In the genomic region with DNA sequence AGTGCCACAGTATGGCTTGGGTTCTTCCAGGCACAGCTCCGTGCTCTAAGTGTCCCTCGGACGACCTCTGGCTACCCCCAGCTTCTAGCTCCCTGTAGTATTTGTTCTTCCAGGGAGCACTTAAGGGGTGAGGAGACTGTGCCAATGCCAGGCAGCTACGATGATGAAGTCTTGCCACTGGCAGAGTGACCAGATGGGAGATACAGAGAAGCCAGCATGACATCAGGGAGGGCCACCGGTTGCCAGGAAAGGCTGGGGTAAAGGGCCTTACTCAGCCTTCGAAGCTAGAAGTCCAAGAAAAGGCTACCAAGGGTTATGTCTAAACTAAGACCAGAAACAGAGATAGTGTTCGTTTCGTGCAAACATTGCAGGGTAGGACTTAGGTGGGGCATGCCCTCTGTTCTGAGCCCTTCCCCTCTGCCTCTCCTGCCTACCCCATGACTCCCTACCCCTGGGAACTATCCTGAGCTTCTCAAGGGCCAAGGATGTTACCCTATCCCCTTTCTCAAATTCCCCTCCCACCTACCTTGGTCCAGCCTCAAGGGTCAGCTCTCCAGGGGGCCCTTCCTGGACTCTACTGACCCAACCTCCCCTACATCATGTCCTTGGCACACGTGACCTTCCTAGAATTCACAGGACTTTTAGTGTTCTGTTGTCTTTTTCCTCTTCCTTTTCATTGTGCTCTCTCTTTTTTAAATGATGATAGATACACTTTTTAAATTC, we compare ENCODE assay signal across 26 mouse cellular contexts. TPM values are rescaled to one million over a fixed set of nuclear protein-coding genes. Genes with fewer than 3 reads are reported as not detected.
DNase-seq lines count a peak whose midpoint lies in the region; ATAC-seq and TF ChIP-seq lines count a peak whose summit lies in the region.
"Had no signal": no experiment of that assay in that cellular context is flagged by ENCODE, and none has a peak within 500 bp of the region (broad histone marks: within the 10 kb centered on the region; RNA-seq: fewer than 3 reads in every experiment).

No protein-coding gene starts in this region.

- no peaks in the 10 kb centered on the region for H3K9me3 ChIP-seq in hindbrain, postnatal 0 days (ENCODE audit: low read length)
- no peaks in the 10 kb centered on the region for H3K9me3 ChIP-seq in hindbrain, embryonic 12.5 days (replicated peaks)
- no peaks in the 10 kb centered on the region for H3K9me3 ChIP-seq in intestine, embryonic 16.5 days (ENCODE audit: control insufficient read depth, low read length)
- H3K9me3 ChIP-seq: embryonic facial prominence, embryonic 13.5 days; forebrain, embryonic 15.5 days; heart, embryonic 15.5 days; limb, embryonic 12.5 days; liver, embryonic 13.5 days had no signal

- no peaks in the 10 kb centered on the region for H3K36me3 ChIP-seq in hindbrain, postnatal 0 days (ENCODE audit: insufficient read depth, low read length)
- no peaks in the 10 kb centered on the region for H3K36me3 ChIP-seq in hindbrain, embryonic 12.5 days
- H3K36me3 ChIP-seq in spleen, adult 2 months (ENCODE audit: control insufficient read depth, insufficient read depth, low read length) = no peaks in the 10 kb centered on the region
- no peaks in the 10 kb centered on the region for H3K36me3 ChIP-seq in intestine, embryonic 16.5 days (ENCODE audit: control insufficient read depth, insufficient read depth, low read length)
- H3K36me3 ChIP-seq: embryonic facial prominence, embryonic 13.5 days; forebrain, embryonic 15.5 days; heart, embryonic 15.5 days; limb, embryonic 12.5 days; liver, embryonic 13.5 days had no signal

- no peaks in the 10 kb centered on the region for H3K27me3 ChIP-seq in hindbrain, postnatal 0 days (ENCODE audit: insufficient read depth, low read length)
- H3K27me3 ChIP-seq in hindbrain, embryonic 12.5 days = no peaks in the 10 kb centered on the region
- no peaks in the 10 kb centered on the region for H3K27me3 ChIP-seq in spleen, adult 2 months (ENCODE audit: control insufficient read depth, insufficient read depth, low read length)
- H3K27me3 ChIP-seq in intestine, embryonic 16.5 days (replicated peaks; ENCODE audit: control insufficient read depth, insufficient read depth, low read length) = no peaks in the 10 kb centered on the region
- H3K27me3 ChIP-seq: embryonic facial prominence, embryonic 13.5 days; forebrain, embryonic 15.5 days; heart, embryonic 15.5 days; limb, embryonic 12.5 days; liver, embryonic 13.5 days had no signal

- H3K4me3 ChIP-seq in hindbrain, postnatal 0 days (ENCODE audit: low read length) = no peak overlapping the region
- no peak overlapping the region for H3K4me3 ChIP-seq in hindbrain, embryonic 12.5 days
- H3K4me3 ChIP-seq in spleen, adult 2 months (ENCODE audit: extremely low read depth, insufficient read depth, insufficient read length) = no peak overlapping the region
- H3K4me3 ChIP-seq in intestine, embryonic 16.5 days (ENCODE audit: low read length) = no peak overlapping the region
- H3K4me3 ChIP-seq: embryonic facial prominence, embryonic 13.5 days; forebrain, embryonic 15.5 days; heart, embryonic 15.5 days; limb, embryonic 12.5 days; liver, embryonic 13.5 days had no signal

- 69% methylated on average over 9 of the region's 9 CpGs for WGBS in hindbrain, postnatal 0 days
- 78% methylated on average over 9 of the region's 9 CpGs for WGBS in hindbrain, embryonic 12.5 days
- 92% methylated on average over 9 of the region's 9 CpGs for WGBS in spleen, adult 2 months
- WGBS in intestine, embryonic 16.5 days = 78% methylated on average over 9 of the region's 9 CpGs

- TF ChIP-seq POLR2A in spleen, adult 2 months (IDR thresholded peaks at IDR 0.05; ENCODE audit: low read depth, low read length) = no peak

- no peak for ATAC-seq in hindbrain, postnatal 0 days
- ATAC-seq in hindbrain, embryonic 12.5 days (ENCODE audit: low FRiP score) = no peak
- ATAC-seq in intestine, embryonic 16.5 days = no peak
- no peak for ATAC-seq in erythroblast, adult 5-6 weeks (replicated peaks; ENCODE audit: low FRiP score, poor library complexity, severe bottlenecking)
- ATAC-seq: forebrain, embryonic 15.5 days; midbrain, embryonic 16.5 days had no signal

- H3K27ac ChIP-seq in hindbrain, postnatal 0 days = no peak overlapping the region
- no peak overlapping the region for H3K27ac ChIP-seq in hindbrain, embryonic 12.5 days
- H3K27ac ChIP-seq in spleen, adult 2 months (ENCODE audit: insufficient read depth, low read length) = peak overlapping the region; percentile 25; the same call in 1 of the 2 replicates
- H3K27ac ChIP-seq in intestine, embryonic 16.5 days (ENCODE audit: low read length) = peak overlapping the region; percentile 65
- H3K27ac ChIP-seq: embryonic facial prominence, embryonic 13.5 days; forebrain, embryonic 15.5 days; heart, embryonic 15.5 days; kidney, postnatal 0 days; limb, embryonic 12.5 days; liver, embryonic 13.5 days had no signal

- H3K4me2 ChIP-seq in hindbrain, postnatal 0 days (ENCODE audit: low read depth, low read length) = no peak overlapping the region
- no peak overlapping the region for H3K4me2 ChIP-seq in hindbrain, embryonic 12.5 days (replicated peaks)
- H3K4me2 ChIP-seq in intestine, embryonic 16.5 days (ENCODE audit: low read depth, low read length) = peak overlapping the region; percentile 17
- H3K4me2 ChIP-seq: embryonic facial prominence, embryonic 13.5 days; forebrain, embryonic 15.5 days; heart, embryonic 15.5 days; limb, embryonic 12.5 days; liver, embryonic 13.5 days; lung, embryonic 14.5 days had no signal

- no peak overlapping the region for H3K9ac ChIP-seq in hindbrain, postnatal 0 days (replicated peaks; ENCODE audit: low read length)
- H3K9ac ChIP-seq in hindbrain, embryonic 12.5 days = no peak overlapping the region
- H3K9ac ChIP-seq in intestine, embryonic 16.5 days (ENCODE audit: low read depth, low read length) = no peak overlapping the region
- H3K9ac ChIP-seq: embryonic facial prominence, embryonic 13.5 days; forebrain, embryonic 15.5 days; heart, embryonic 15.5 days; limb, embryonic 12.5 days; liver, embryonic 13.5 days; lung, embryonic 14.5 days had no signal

- no peaks in the 10 kb centered on the region for H3K4me1 ChIP-seq in hindbrain, postnatal 0 days (ENCODE audit: insufficient read depth, low read length)
- H3K4me1 ChIP-seq in hindbrain, embryonic 12.5 days = no peaks in the 10 kb centered on the region; the same call in 1 of the 2 replicates
- H3K4me1 ChIP-seq in spleen, adult 2 months (ENCODE audit: control insufficient read depth, insufficient read depth, insufficient read length) = peaks cover 13% of the 10 kb centered on the region; the same call in 1 of the 2 replicates
- H3K4me1 ChIP-seq in intestine, embryonic 16.5 days (ENCODE audit: control insufficient read depth, insufficient read depth, low read length) = 0 out of 2 replicates have a peak, but pooled peaks cover 6% of the 10 kb centered on the region
- H3K4me1 ChIP-seq: embryonic facial prominence, embryonic 13.5 days; forebrain, embryonic 15.5 days; heart, embryonic 15.5 days; limb, embryonic 12.5 days; liver, embryonic 13.5 days had no signal

- no peak for TF ChIP-seq CTCF in hindbrain, postnatal 0 days (IDR thresholded peaks at IDR 0.05; ENCODE audit: low read depth)
- TF ChIP-seq CTCF in spleen, adult 2 months (IDR thresholded peaks at IDR 0.05; ENCODE audit: extremely low read depth, insufficient read depth, insufficient read length, insufficient replicate concordance) = no peak

- peak; percentile 19 for DNase-seq in hindbrain, postnatal 0 days (ENCODE audit: low spot score)
- DNase-seq in spleen, adult 2 months (ENCODE audit: low read depth in 1 of 2, low spot score in 2 of 2) = no peak
- DNase-seq in spleen, adult 12 weeks (ENCODE audit: low spot score) = no peak
- DNase-seq in cerebellum, adult 9-11 months = peak; percentile 17
- DNase-seq in spleen, postnatal 36 days (ENCODE audit: low spot score in 2 of 2) = no peak
- DNase-seq: adrenal gland, postnatal 36 days; gastrocnemius, postnatal 36 days; layer of hippocampus, adult 9-11 months; liver, embryonic 13.5 days; lung, embryonic 14.5 days; lung, postnatal 36 days; right cerebral cortex, postnatal 25 days; thymus, postnatal 4 days had no signal

RNA-seq across cellular contexts. Expression of gene Slc6a19, which starts 3.3 kb away (rescaled TPM):
- total RNA-seq in hindbrain, postnatal 0 days (2014; rRNA removed) = 0.05 and 0.14 TPM in 2 replicates
- 0.34 and 0.51 TPM in 2 replicates for polyA plus RNA-seq in hindbrain, postnatal 0 days (2015; fragmentation: Nextera tagmentation; extraction: Ambion mirVana)
- polyA plus RNA-seq in hindbrain, embryonic 12.5 days (2016; fragmentation: Nextera tagmentation; extraction: Ambion mirVana) = 0.17 and 0.26 TPM in 2 replicates
- polyA plus RNA-seq in spleen, adult 2 months (2012; rRNA removed) = 0.28 and 0.44 TPM in 2 replicates
- polyA plus RNA-seq in intestine, embryonic 16.5 days (2015; fragmentation: Nextera tagmentation; extraction: Ambion mirVana) = 24.9 and 40.5 TPM in 2 replicates
- not detected in 2 replicates for total RNA-seq in erythroblast, adult 5-6 weeks (2015; ENCODE audit: low replicate concordance)
- not detected in 2 replicates for total RNA-seq in erythroblast, adult 5-6 weeks (2017; ENCODE audit: low replicate concordance)
- total RNA-seq: gastrocnemius, postnatal 36 days; heart, adult 8-10 months; hematopoietic stem cell, adult 5-6 weeks had no signal
- polyA plus RNA-seq: C2C12; embryonic facial prominence, embryonic 13.5 days; heart, embryonic 15.5 days; limb, embryonic 12.5 days had no signal

RNA-seq across cellular contexts. Expression of gene Slc6a18, which starts 23.5 kb away (rescaled TPM):
- total RNA-seq in hindbrain, postnatal 0 days (2014; rRNA removed) = not detected in 2 replicates
- not detected in 2 replicates for polyA plus RNA-seq in hindbrain, postnatal 0 days (2015; fragmentation: Nextera tagmentation; extraction: Ambion mirVana)
- polyA plus RNA-seq in hindbrain, embryonic 12.5 days (2016; fragmentation: Nextera tagmentation; extraction: Ambion mirVana) = not detected in 2 replicates
- polyA plus RNA-seq in spleen, adult 2 months (2012; rRNA removed) = 0.42 TPM in 1 of 2 replicates, not detected in the other
- polyA plus RNA-seq in intestine, embryonic 16.5 days (2015; fragmentation: Nextera tagmentation; extraction: Ambion mirVana) = not detected in 2 replicates
- total RNA-seq in erythroblast, adult 5-6 weeks (2015; ENCODE audit: low replicate concordance) = not detected in 2 replicates
- total RNA-seq in erythroblast, adult 5-6 weeks (2017; ENCODE audit: low replicate concordance) = not detected in 2 replicates
- total RNA-seq: adrenal gland, postnatal 36 days; gastrocnemius, postnatal 36 days; heart, adult 8-10 months; hematopoietic stem cell, adult 5-6 weeks; megakaryocyte-erythroid progenitor cell, adult 5-6 weeks had no signal
- polyA plus RNA-seq: C2C12; embryonic facial prominence, embryonic 13.5 days; forebrain, embryonic 15.5 days; heart, embryonic 15.5 days; limb, embryonic 12.5 days; liver, embryonic 13.5 days; lung, embryonic 14.5 days; midbrain, embryonic 16.5 days had no signal

RNA-seq across cellular contexts. Expression of gene Slc12a7, which starts 31.6 kb away (rescaled TPM):
- total RNA-seq in hindbrain, postnatal 0 days (2014; rRNA removed) = 7.1 and 11.0 TPM in 2 replicates
- 4.2 and 4.3 TPM in 2 replicates for polyA plus RNA-seq in hindbrain, postnatal 0 days (2015; fragmentation: Nextera tagmentation; extraction: Ambion mirVana)
- 35.9 and 39.3 TPM in 2 replicates for polyA plus RNA-seq in hindbrain, embryonic 12.5 days (2016; fragmentation: Nextera tagmentation; extraction: Ambion mirVana)
- polyA plus RNA-seq in spleen, adult 2 months (2012; rRNA removed) = 56.2 and 60.2 TPM in 2 replicates
- polyA plus RNA-seq in intestine, embryonic 16.5 days (2015; fragmentation: Nextera tagmentation; extraction: Ambion mirVana) = 28.7 and 31.7 TPM in 2 replicates
- 0.58 and 8.4 TPM in 2 replicates for total RNA-seq in erythroblast, adult 5-6 weeks (2015; ENCODE audit: low replicate concordance)
- total RNA-seq in erythroblast, adult 5-6 weeks (2017; ENCODE audit: low replicate concordance) = 0.43 and 0.56 TPM in 2 replicates

Comparison
In these comparisons a context has a peak if more than half of its experiments do, and no peak if none do; other contexts are left out.
1. DNase-seq: peak in hindbrain, postnatal 0 days (single experiment) and cerebellum, adult 9-11 months (single experiment); none in spleen, adult 2 months (0 of 2), spleen, adult 12 weeks (single experiment) and spleen, postnatal 36 days (0 of 2).
2. H3K27ac ChIP-seq: peak in spleen, adult 2 months (single experiment) and intestine, embryonic 16.5 days (single experiment); none in hindbrain, postnatal 0 days (single experiment) and hindbrain, embryonic 12.5 days (single experiment).
3. RNA of gene Slc6a19, which starts 3.3 kb away (polyA plus RNA-seq): 24.9 to 40.5 TPM in intestine, embryonic 16.5 days; 0.34 to 0.51 TPM in hindbrain, postnatal 0 days, 0.28 to 0.44 TPM in spleen, adult 2 months and 0.17 to 0.26 TPM in hindbrain, embryonic 12.5 days; every median in the first group is over 10 times any median in the second.